Mouse (Mus musculus) stomach, embryonic 15.5 days (tissue): ENCODE results near the gene Wnt2. TPM values are rescaled to one million over a fixed set of nuclear protein-coding genes. Genes with fewer than 3 reads are reported as not detected.
A peak's percentile ranks its signal among the peaks of the same experiment; 100 is the strongest.

ENCODE experiments used
- ATAC-seq: fragments of 200-750 bp; cut with Nextera tagmentation; 2 replicates; pipeline ENCODE4 v1.8.0; 2017; ENCODE audit warnings: low read depth, moderate number of reproducible peaks, moderate TSS enrichment; ENCODE audit not compliant: insufficient read depth, low FRiP score
- H3K27ac ChIP-seq: fragments of 300-500 bp; sonication (generic); 2 replicates; pipeline ENCODE4 v1.5.1; 2015; ENCODE audit warnings: mild to moderate bottlenecking, inconsistent platforms
- H3K27me3 ChIP-seq: fragments of 300-500 bp; sonication (generic); replicated peaks from 2 replicates; pipeline ENCODE4 v1.6.1; 2015; ENCODE audit warnings: inconsistent platforms
- H3K36me3 ChIP-seq: fragments of 300-500 bp; sonication (generic); 2 replicates; pipeline ENCODE4 v1.6.1; 2015; ENCODE audit warnings: inconsistent platforms
- H3K4me1 ChIP-seq: fragments of 300-500 bp; sonication (generic); 2 replicates; pipeline ENCODE4 v1.6.1; 2015; ENCODE audit warnings: inconsistent platforms
- H3K4me2 ChIP-seq: fragments of 300-500 bp; sonication (generic); 2 replicates; pipeline ENCODE4 v1.6.1; 2015; ENCODE audit warnings: mild to moderate bottlenecking, inconsistent platforms
- H3K4me3 ChIP-seq: fragments of 300-500 bp; sonication (generic); replicated peaks from 2 replicates; pipeline ENCODE4 v1.5.1; 2015; ENCODE audit warnings: inconsistent platforms
- H3K9ac ChIP-seq: fragments of 300-500 bp; sonication (generic); 2 replicates; pipeline ENCODE4 v1.6.1; 2015; ENCODE audit warnings: inconsistent platforms
- H3K9me3 ChIP-seq: fragments of 300-500 bp; sonication (generic); 2 replicates; pipeline ENCODE4 v1.6.1; 2016; ENCODE audit warnings: inconsistent platforms
- WGBS: fragments of 180-500 bp; shearing (Covaris S2); methylation state at CpG from one replicate; pipeline ENCODE4 v1.1.7; 2015; 5-methylcytosine and 5-hydroxymethylcytosine counted together
- polyA plus RNA-seq: library from polyadenylated mRNA; unstranded; fragments of >200 nt; fragmentation: Nextera tagmentation; extraction: Ambion mirVana; gene quantifications from 2 replicates; pipeline ENCODE4 v1.2.1, GENCODE M21; 2015

Gene Wnt2
- polyA plus RNA-seq, 1 experiment from 2014 or later: 2.4 TPM

- H3K4me3 ChIP-seq: no peak overlapping the region
- no peaks in the 10 kb centered on the region for H3K9me3 ChIP-seq
- H3K4me2 ChIP-seq: no peak overlapping the region
- 82% methylated on average over 3 of the region's 3 CpGs for WGBS
- H3K36me3 ChIP-seq: no peaks in the 10 kb centered on the region
- H3K27me3 ChIP-seq: no peaks in the 10 kb centered on the region
- H3K4me1 ChIP-seq: no peaks in the 10 kb centered on the region
- no peak overlapping the region for H3K9ac ChIP-seq
- H3K27ac ChIP-seq: no peak overlapping the region
- ATAC-seq: no peak
These were observed 56.0 kb downstream of the Wnt2 start for GRCm38 (mm10) chr6:17974416-17974815.

- Histone ChIP-seq H3K4me2 (no peak overlapping the region), H3K27ac (no peak overlapping the region), H3K9me3 (no peaks in the 10 kb centered on the region), H3K36me3 (no peaks in the 10 kb centered on the region), H3K4me1 (no peaks in the 10 kb centered on the region), H3K27me3 (no peaks in the 10 kb centered on the region), H3K4me3 (no peak overlapping the region), H3K9ac (no peak overlapping the region)
- no peak for ATAC-seq
These were observed 59.0 kb downstream of the Wnt2 start for GRCm38 (mm10) chr6:17971393-17971792.

- H3K4me1 ChIP-seq: no peaks in the 10 kb centered on the region
- H3K9me3 ChIP-seq: no peaks in the 10 kb centered on the region
- WGBS: 81% methylated on average over 1 of the region's 1 CpGs
- no peak overlapping the region for H3K27ac ChIP-seq
- no peak for ATAC-seq
- no peaks in the 10 kb centered on the region for H3K27me3 ChIP-seq
- H3K9ac ChIP-seq: no peak overlapping the region
- no peaks in the 10 kb centered on the region for H3K36me3 ChIP-seq
- H3K4me2 ChIP-seq: no peak overlapping the region
- no peak overlapping the region for H3K4me3 ChIP-seq
These were observed 60.6 kb downstream of the Wnt2 start for GRCm38 (mm10) chr6:17969815-17970214.

- no peak overlapping the region for H3K4me2 ChIP-seq
- H3K27ac ChIP-seq: no peak overlapping the region
- no peak overlapping the region for H3K4me3 ChIP-seq
- no peaks in the 10 kb centered on the region for H3K27me3 ChIP-seq
- no peak for ATAC-seq
- no peaks in the 10 kb centered on the region for H3K36me3 ChIP-seq
- H3K9me3 ChIP-seq: no peaks in the 10 kb centered on the region
- H3K9ac ChIP-seq: no peak overlapping the region
- H3K4me1 ChIP-seq: no peaks in the 10 kb centered on the region
- 88% methylated on average over 1 of the region's 1 CpGs for WGBS
These were observed 61.8 kb downstream of the Wnt2 start for GRCm38 (mm10) chr6:17968467-17969144.

GRCm38 (mm10) chr6:17963455-17963854 lies 66.9 kb downstream of the Wnt2 start:
- Histone ChIP-seq H3K36me3 (no peaks in the 10 kb centered on the region), H3K9me3 (no peaks in the 10 kb centered on the region), H3K27me3 (no peaks in the 10 kb centered on the region), H3K4me2 (no peak overlapping the region), H3K4me3 (no peak overlapping the region), H3K9ac (no peak overlapping the region), H3K4me1 (no peaks in the 10 kb centered on the region), H3K27ac (no peak overlapping the region)
- 71% methylated on average over 3 of the region's 3 CpGs for WGBS
- no peak for ATAC-seq

- no peak overlapping the region for H3K4me2 ChIP-seq
- WGBS: 81% methylated on average over 8 of the region's 8 CpGs
- ATAC-seq: no peak
- H3K4me1 ChIP-seq: no peaks in the 10 kb centered on the region
- H3K36me3 ChIP-seq: no peaks in the 10 kb centered on the region
- H3K9ac ChIP-seq: no peak overlapping the region
- no peaks in the 10 kb centered on the region for H3K9me3 ChIP-seq
- no peak overlapping the region for H3K4me3 ChIP-seq
- no peak overlapping the region for H3K27ac ChIP-seq
- no peaks in the 10 kb centered on the region for H3K27me3 ChIP-seq
These were observed 78.6 kb downstream of the Wnt2 start for GRCm38 (mm10) chr6:17951779-17952178.

- WGBS: 84% methylated on average over 5 of the region's 5 CpGs
- no peak overlapping the region for H3K27ac ChIP-seq
- no peak overlapping the region for H3K4me2 ChIP-seq
- H3K4me3 ChIP-seq: no peak overlapping the region
- H3K27me3 ChIP-seq: no peaks in the 10 kb centered on the region
- no peaks in the 10 kb centered on the region for H3K9me3 ChIP-seq
- no peak overlapping the region for H3K9ac ChIP-seq
- H3K4me1 ChIP-seq: no peaks in the 10 kb centered on the region
- no peak for ATAC-seq
- H3K36me3 ChIP-seq: no peaks in the 10 kb centered on the region
These were observed 81.3 kb downstream of the Wnt2 start for GRCm38 (mm10) chr6:17949103-17949502.

GRCm38 (mm10) chr6:17947130-17947831 lies 83.1 kb downstream of the Wnt2 start:
- H3K27ac ChIP-seq: no peak overlapping the region
- no peak overlapping the region for H3K4me2 ChIP-seq
- H3K4me3 ChIP-seq: no peak overlapping the region
- H3K4me1 ChIP-seq: no peaks in the 10 kb centered on the region
- no peak overlapping the region for H3K9ac ChIP-seq
- no peak for ATAC-seq
- no peaks in the 10 kb centered on the region for H3K9me3 ChIP-seq
- H3K27me3 ChIP-seq: no peaks in the 10 kb centered on the region
- WGBS: 51% methylated on average over 11 of the region's 11 CpGs
- no peaks in the 10 kb centered on the region for H3K36me3 ChIP-seq

GRCm38 (mm10) chr6:17946456-17946855 lies 83.9 kb downstream of the Wnt2 start:
- WGBS: 34% methylated on average over 5 of the region's 5 CpGs
- ATAC-seq: peak; percentile 44; the same call in 1 of the 2 replicates
- H3K27me3 ChIP-seq: no peaks in the 10 kb centered on the region
- H3K9ac ChIP-seq: no peak overlapping the region
- no peaks in the 10 kb centered on the region for H3K4me1 ChIP-seq
- no peaks in the 10 kb centered on the region for H3K36me3 ChIP-seq
- H3K4me2 ChIP-seq: no peak overlapping the region
- no peak overlapping the region for H3K4me3 ChIP-seq
- no peaks in the 10 kb centered on the region for H3K9me3 ChIP-seq
- H3K27ac ChIP-seq: no peak overlapping the region

- Histone ChIP-seq H3K4me3 (no peak overlapping the region), H3K4me1 (no peaks in the 10 kb centered on the region), H3K36me3 (no peaks in the 10 kb centered on the region), H3K27ac (no peak overlapping the region), H3K4me2 (no peak overlapping the region), H3K27me3 (no peaks in the 10 kb centered on the region), H3K9ac (no peak overlapping the region), H3K9me3 (no peaks in the 10 kb centered on the region)
- WGBS: 49% methylated on average over 9 of the region's 9 CpGs
- ATAC-seq: peak; percentile 36; the same call in 1 of the 2 replicates
These were observed 86.3 kb downstream of the Wnt2 start for GRCm38 (mm10) chr6:17943877-17944617.

- H3K4me2 ChIP-seq: no peak overlapping the region
- no peaks in the 10 kb centered on the region for H3K9me3 ChIP-seq
- no peaks in the 10 kb centered on the region for H3K36me3 ChIP-seq
- H3K4me1 ChIP-seq: no peaks in the 10 kb centered on the region
- H3K4me3 ChIP-seq: no peak overlapping the region
- H3K27me3 ChIP-seq: no peaks in the 10 kb centered on the region
- no peak for ATAC-seq
- no peak overlapping the region for H3K27ac ChIP-seq
- WGBS: 31% methylated on average over 7 of the region's 7 CpGs
- H3K9ac ChIP-seq: no peak overlapping the region
These were observed 88.0 kb downstream of the Wnt2 start for GRCm38 (mm10) chr6:17942344-17942743.

- Histone ChIP-seq H3K4me1 (no peaks in the 10 kb centered on the region), H3K9ac (no peak overlapping the region), H3K36me3 (no peaks in the 10 kb centered on the region), H3K4me3 (no peak overlapping the region), H3K27me3 (no peaks in the 10 kb centered on the region), H3K9me3 (no peaks in the 10 kb centered on the region), H3K27ac (no peak overlapping the region), H3K4me2 (no peak overlapping the region)
- no peak; the same call in 1 of the 2 replicates for ATAC-seq
- 41% methylated on average over 2 of the region's 2 CpGs for WGBS
These were observed 88.5 kb downstream of the Wnt2 start for GRCm38 (mm10) chr6:17941916-17942315.
